Mouse (Mus musculus) right cerebral cortex, postnatal 4 days (tissue): ENCODE measurements at regions not wholly inside any gene's neighbourhood (a gene's known extent, or its start where the extent isn't known, plus 50 kb on each side); places are given as distances from the start of the nearest gene placed in this dataset.

Experiments
- DNase-seq: peaks from one replicate; pipeline ENCODE4 v3.0.0-alpha.2; 2022

DNA sequence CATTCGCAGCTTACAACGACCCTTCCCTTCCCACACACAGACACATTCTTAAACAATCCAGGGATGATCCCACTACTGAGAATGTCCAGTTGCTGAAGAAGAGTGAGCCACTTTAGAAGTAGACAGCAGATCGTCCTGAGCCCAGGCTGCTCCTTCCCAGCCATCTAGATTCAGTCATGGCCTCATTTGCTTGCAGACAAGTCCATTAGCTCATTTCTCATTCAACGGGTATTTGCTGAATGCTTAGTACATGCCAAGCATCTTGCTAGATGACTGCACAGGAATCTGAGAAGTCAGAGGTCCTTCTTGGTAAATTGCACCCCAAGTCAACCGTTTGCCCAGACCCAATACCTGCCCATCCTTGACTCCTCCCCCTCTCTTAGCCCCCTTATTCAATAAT lies 57.8 kb downstream of the Ier5 start:
- no peak for DNase-seq

GRCm38 (mm10) chr1:155040939-155041371 lies 58.5 kb downstream of the Ier5 start:
- DNase-seq, result no peak

GRCm38 (mm10) chr1:155040086-155040726 lies 59.2 kb downstream of the Ier5 start:
- DNase-seq, result no peak

DNA sequence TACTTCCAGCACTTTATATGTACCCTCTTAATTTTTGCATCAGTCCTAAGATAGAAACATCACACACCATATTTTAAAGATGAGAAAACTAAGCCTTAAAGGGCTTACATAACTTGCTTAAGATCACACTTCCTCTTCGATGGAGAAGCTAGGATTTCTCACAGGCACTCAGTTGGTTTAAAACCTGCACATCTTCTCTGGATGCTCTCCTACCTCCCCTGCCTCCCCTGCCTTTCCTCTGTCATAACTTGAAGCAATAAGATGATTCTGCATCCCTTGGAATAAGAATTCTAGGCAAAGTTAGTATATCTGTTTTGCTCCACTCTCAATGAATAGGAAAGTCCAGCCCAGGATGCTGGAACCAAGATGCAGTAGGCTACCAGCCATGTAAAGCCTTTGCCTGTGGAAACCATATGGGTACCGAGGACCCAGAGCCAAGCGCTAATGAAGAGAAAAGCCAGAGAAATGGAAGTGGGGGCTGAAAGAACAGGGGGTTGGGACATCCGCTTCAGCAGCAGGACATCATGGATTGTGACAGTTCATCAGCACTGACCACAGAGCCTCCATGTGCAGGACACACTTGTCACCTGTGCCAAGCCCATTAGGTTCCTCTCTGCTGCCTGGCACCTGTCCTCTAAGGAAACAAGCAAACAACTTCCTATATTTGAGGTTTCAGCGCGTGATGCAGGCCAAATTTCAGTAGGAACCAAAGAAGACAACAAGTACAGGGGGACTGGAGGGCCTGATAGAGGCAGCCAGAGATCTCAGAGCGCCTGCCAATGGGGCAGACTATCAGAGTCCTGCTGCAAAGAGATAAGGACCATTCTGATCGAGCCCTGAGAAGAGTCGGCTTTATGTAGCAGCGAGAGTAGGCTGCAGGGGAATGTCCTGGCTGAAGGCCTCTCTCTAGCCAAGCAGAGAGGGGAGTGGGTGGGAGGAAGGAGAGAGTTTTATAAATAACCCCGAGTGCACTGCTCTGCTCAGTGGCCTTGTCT lies 60.5 kb downstream of the Ier5 start:
- DNase-seq, result no peak

- no peak for DNase-seq
Observed at GRCm38 (mm10) chr1:155037479-155037878, 62.0 kb downstream of the Ier5 start.

DNA sequence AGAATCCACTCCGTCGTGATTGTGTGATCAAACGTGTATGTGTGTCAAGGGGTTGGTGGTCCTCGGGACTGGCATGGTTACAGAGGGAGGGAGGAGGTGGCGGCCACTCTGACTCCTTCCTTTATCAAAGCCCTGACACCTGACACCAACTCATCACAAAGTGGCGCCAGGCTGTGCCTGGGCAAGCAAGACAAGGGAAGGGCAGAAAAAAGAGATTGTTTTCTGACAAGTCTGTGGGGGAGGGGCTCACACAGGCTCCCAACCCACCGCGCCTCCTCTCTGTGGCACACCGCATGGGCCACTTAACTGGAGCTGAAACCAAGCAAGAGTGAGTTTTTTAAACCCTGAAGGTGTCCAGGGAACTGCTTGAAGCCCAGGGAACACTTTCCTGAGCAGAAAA lies 68.5 kb downstream of the Ier5 start:
- no peak for DNase-seq

DNA sequence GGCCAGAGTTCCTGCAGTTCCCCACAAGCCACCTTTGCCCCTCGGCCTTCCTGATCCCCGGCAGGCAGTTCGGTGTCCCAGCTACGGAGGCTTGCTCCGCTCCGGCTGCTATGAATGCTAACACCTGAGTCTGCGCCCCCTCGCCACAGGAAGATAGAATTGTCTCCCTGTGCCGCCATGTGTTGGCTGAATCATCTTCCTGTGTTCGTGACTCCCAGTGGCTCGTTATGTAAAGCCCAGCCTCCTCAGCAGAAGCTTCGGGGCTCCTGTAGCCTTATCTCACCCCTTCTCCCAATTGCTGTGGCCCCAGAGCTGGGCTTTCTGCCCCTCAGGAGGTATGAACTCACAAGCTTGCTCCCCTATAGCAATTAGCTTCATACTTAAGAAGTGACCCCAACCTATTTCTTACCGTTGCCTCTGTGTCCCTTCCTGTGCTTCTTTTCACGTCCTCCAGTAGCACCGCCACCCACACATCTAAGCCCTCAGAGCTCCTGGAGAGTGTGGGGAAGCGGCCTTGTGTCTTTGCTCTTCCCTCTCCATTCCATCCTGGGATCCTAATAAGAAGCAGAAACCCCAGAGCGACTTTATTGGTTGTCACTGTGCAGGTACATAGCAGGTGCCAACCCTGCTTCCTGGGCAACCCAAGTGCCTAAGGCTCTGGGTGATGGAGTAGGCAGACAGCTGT lies 70.1 kb downstream of the Ier5 start:
- no peak for DNase-seq

DNA sequence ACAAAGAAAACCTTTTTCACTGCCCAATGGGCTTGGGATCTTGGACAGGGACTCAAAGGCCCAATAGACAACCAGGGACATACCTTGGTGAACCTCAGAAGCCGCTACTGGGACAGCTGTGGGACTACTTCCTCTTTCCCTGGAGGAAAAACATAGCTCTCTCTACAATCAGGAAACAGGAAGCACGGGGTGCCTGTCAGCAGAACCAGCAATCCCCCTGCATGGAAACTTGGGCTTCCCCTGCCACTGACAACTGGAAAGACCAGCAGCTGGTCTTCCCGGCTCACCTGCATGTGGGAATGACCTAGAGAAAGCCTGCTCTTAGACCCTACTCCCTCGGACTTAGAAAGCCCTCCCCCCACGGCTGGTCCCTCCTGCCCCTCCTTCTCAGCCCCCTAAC lies 70.7 kb downstream of the Ier5 start:
- DNase-seq, result no peak

GRCm38 (mm10) chr1:155028147-155028546 lies 71.3 kb downstream of the Ier5 start:
- no peak for DNase-seq

- DNase-seq, result no peak
Observed at GRCm38 (mm10) chr1:155027583-155027982, 71.9 kb downstream of the Ier5 start.

GRCm38 (mm10) chr1:155025862-155026478 lies 73.5 kb downstream of the Ier5 start:
- peak; percentile 88 for DNase-seq

DNA sequence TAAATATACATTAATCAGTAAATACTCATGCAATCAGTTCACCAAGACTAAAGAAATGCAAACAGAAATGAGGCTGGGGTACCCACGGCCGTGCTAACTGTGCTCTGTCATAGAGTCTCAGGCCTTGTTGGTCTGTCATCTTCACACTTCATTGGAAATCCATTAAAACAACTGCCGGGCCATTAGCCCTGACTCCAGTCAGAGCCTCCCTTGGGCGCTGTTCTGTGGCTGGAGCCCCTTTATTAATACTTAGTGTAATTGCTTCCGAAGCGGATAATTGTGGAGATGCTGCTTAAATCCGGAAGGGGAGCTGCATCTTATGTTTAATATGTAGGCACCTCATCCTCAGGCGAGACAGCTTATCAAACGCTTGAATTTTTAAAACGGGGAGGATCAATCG lies 76.1 kb downstream of the Ier5 start:
- DNase-seq, result no peak

GRCm38 (mm10) chr1:155015669-155016068 lies 83.8 kb downstream of the Ier5 start:
- DNase-seq, result no peak

GRCm38 (mm10) chr1:155014944-155015343 lies 84.5 kb downstream of the Ier5 start:
- DNase-seq, result no peak

DNA sequence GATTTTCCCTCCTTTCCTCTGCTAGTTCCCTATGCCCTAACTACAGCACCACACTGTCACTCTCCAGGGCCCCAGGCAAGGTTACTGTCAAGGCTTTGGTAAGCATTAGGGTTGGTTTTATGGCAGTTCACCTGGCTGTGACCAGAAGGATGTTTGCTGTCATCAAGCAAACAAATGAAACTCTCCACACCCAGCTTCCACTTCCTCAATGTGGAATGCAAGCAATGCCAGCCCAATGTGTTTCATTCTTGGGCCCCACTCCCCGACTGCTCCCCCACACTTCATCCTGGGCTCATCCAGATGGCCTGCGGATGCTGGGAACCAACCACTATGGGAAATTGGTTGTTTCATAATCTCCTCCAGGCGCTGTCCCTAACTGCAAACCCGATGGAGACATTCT lies 85.7 kb downstream of the Ier5 start:
- no peak for DNase-seq

DNA sequence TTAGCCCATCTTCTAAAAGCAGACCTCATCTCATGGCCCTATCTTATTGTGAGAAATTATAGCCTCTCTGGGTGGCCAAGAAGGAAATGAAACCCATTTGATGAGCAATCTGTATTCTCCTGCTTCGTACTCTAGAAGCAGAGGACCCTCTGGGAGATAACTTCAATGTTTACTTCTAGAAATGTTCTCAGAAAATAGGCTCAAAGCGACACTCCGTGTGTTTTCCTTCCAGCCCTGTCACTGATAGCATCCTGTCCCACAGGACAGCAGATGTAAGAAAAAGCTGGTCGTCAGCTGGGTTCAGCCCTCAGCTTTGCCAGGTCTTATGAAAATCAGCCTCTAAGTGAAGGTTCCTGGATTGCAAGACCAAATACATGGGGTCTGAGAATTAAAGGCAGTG lies 86.1 kb downstream of the Ier5 start:
- no peak for DNase-seq

DNA sequence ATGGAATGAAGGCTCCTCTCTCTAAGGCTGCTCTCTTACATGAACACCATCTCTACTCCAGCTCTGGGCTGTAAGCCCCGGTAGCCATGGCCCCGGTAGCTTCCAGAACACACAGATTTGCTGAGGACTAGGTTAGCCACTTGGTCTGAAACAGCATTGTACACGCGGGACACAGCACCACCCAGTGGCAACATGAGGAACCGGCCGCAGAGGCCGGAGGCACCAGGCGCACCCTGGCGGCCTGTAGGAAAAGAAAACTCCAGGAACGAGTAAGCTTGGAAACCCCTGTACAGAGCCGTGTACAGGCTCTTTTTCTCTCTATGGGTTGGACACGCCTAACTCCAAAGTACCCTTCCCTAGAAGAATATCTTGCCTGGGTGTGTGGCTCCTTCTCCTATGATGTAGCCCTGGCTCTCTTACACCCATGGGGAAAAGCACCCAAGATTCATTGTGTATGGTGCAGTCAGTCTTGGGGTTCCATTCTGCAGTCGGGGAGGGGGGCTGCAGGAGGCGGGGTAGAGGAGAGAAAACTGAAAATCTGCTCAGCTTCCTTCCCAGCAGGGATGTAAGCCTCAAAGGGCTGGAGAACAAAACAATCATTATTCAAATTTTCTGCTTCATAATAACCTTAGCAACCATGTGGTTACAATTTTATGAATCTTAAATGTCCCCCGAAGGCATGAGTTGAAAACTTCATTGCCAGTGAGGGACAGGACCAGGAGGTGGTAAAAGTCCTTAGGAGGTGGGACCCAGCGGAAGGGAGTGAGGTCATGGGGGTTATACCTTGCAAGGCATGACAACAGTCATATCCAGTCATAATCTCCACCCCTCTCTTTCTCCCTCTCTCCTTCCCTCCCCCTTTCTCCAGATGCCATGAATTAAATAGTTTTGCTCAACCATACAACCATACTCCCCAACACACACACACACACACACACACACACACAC lies 92.6 kb downstream of the Ier5 start:
- DNase-seq, result peak; percentile 90

DNA sequence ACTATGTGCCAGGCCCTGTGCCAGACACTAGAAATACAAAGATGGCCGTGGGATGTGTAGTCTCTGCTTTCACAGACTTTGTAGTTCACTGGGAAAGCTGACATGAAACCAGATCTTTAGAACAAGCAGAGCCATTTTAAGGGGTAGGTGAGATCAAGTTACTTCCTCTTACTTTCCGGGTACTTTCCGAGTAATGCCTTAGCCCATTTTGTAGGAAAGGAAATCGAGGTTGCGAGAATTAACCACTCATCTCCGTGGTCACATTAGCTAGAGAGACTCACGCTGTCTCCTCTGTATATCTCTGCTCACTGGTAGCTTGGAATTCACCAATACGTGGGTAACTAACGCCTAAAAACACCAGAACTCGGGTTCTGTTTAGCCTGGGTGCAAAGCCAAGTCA lies 93.3 kb downstream of the Ier5 start:
- DNase-seq, result no peak

GRCm38 (mm10) chr1:155000301-155000700 lies 99.1 kb downstream of the Ier5 start:
- DNase-seq, result no peak

DNA sequence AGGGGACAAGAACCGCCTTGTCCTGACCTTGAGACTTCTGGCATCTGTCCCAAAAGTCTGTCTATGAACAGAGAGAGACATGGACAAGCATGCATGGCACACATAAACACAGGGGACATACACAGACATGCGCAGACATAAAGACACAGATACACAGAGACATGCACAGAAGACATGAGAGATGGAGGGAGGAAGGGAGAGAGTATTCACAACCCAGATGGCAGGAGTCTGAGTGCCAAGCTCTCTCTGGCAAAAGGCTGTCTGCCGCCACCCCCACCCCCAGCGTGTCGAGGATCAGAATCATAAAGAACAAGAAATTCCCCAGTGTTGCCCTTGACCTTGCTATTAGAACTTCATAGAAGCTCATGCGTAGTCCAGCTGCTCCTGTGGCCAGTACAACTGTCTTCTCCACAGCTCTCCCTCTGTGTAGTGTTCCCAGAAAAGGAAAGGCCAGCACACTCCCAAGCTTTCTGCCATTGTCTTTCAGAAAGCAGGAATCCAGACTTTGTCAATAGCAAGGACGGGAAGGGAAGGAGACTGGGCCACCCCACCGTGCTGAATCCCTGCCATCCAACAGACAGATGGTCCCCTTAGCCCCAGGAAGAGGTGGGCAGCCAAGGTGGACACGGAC lies 99.8 kb downstream of the Ier5 start:
- DNase-seq, result no peak

GRCm38 (mm10) chr1:154995778-154996390 lies 103.6 kb downstream of the Ier5 start:
- no peak for DNase-seq
